ENCODE assay signal across 21 mouse cellular contexts in the genomic region with DNA sequence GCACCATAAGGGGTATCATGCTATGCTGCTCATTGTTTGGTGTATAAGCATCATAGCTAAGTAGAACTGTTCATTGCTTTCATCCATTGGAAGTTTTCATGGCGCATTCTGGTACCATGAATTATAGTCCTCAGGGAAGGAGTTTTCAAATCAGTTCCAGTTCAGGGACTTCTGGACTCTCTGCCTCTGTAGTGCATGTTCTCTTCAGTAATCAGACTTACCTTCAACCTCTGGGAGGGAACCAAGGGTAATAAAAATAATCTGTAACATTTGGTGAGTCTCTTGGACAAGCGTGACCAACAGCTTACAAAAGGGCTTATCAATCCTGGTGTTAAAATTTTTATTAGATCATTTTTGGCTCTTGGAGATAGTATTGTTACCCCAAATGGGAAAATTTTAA.
DNase-seq lines count a peak whose midpoint lies in the region; ATAC-seq and TF ChIP-seq lines count a peak whose summit lies in the region.
"Had no signal": no experiment of that assay in that cellular context is flagged by ENCODE, and none has a peak within 500 bp of the region (broad histone marks: within the 10 kb centered on the region; RNA-seq: fewer than 3 reads in every experiment).

No protein-coding gene starts in this region.

- no peaks in the 10 kb centered on the region for H3K36me3 ChIP-seq in kidney, adult 2 months (ENCODE audit: control insufficient read depth, insufficient read depth, low read length)
- H3K36me3 ChIP-seq in kidney, embryonic 15.5 days, result no peaks in the 10 kb centered on the region

- H3K4me2 ChIP-seq in kidney, embryonic 15.5 days, result no peak overlapping the region

- TF ChIP-seq CTCF in kidney, adult 2 months (conservative IDR thresholded peaks at IDR 0.05; ENCODE audit: insufficient read depth, insufficient read length, low read depth, low read length), result no peak

- no peaks in the 10 kb centered on the region for H3K9me3 ChIP-seq in kidney, embryonic 15.5 days (replicated peaks)
- H3K9me3 ChIP-seq: G1E had no signal

- no peak for ATAC-seq in kidney, embryonic 15.5 days (replicated peaks; ENCODE audit: low FRiP score)
- ATAC-seq: activated CD4-positive, CD25-positive, alpha-beta regulatory T cell, adult 4 months; CD4-positive, CD25-positive, alpha-beta regulatory T cell, adult 4 months; Patski had no signal

- H3K4me3 ChIP-seq in kidney, adult 2 months (ENCODE audit: insufficient read depth, low read depth, low read length), result no peak overlapping the region
- H3K4me3 ChIP-seq in kidney, embryonic 15.5 days (replicated peaks), result no peak overlapping the region

- no peak overlapping the region for H3K9ac ChIP-seq in kidney, embryonic 15.5 days

- H3K27ac ChIP-seq in kidney, adult 2 months (ENCODE audit: insufficient read depth, low read depth, low read length), result no peak overlapping the region
- no peak overlapping the region for H3K27ac ChIP-seq in kidney, embryonic 15.5 days

- H3K4me1 ChIP-seq in kidney, adult 2 months (ENCODE audit: control insufficient read depth, insufficient read depth, low read length), result no peaks in the 10 kb centered on the region; the same call in 1 of the 2 replicates
- no peaks in the 10 kb centered on the region for H3K4me1 ChIP-seq in kidney, embryonic 15.5 days

- peak; percentile 69 for DNase-seq in kidney, adult 2 months
- DNase-seq in kidney, adult 8-10 months, result peak; percentile 6 to 11
- DNase-seq in kidney, adult 18-20 months, result no peak
- peak; percentile 57 for DNase-seq in kidney, adult 9 months
- DNase-seq in kidney, postnatal 25 days, result no peak
- DNase-seq: adrenal gland, adult 2 months; adrenal gland, adult 8-10 months; adrenal gland, postnatal 10 days; adrenal gland, postnatal 14 days; adrenal gland, postnatal 25 days; adrenal gland, postnatal 36 days; B cell, adult 2 months; cerebellum, adult 11 months; cerebellum, adult 11-12 months; cerebellum, adult 18-20 months had no signal

- no peaks in the 10 kb centered on the region for H3K27me3 ChIP-seq in kidney, adult 2 months (replicated peaks; ENCODE audit: control insufficient read depth, insufficient read depth, low read length)
- H3K27me3 ChIP-seq in kidney, embryonic 15.5 days, result no peaks in the 10 kb centered on the region
- H3K27me3 ChIP-seq: CH12.LX, Patski had no signal

- TF ChIP-seq POLR2A in kidney, adult 2 months (IDR thresholded peaks at IDR 0.05; ENCODE audit: low read depth, low read length), result no peak

- 70% methylated on average over 2 of the region's 2 CpGs for WGBS in kidney, adult 2 months
- 81% methylated on average over 2 of the region's 2 CpGs for WGBS in kidney, embryonic 15.5 days

Comparison
In these comparisons a context has a peak if more than half of its experiments do, and no peak if none do; other contexts are left out.
1. DNase-seq: peak in kidney, adult 2 months (single experiment), kidney, adult 8-10 months (2 of 2) and kidney, adult 9 months (single experiment); none in kidney, adult 18-20 months (single experiment) and kidney, postnatal 25 days (0 of 2).